Mouse (Mus musculus) left cerebral cortex, postnatal 4 days (tissue): ENCODE measurements around the gene Flnb. TPM values are rescaled to one million over a fixed set of nuclear protein-coding genes. Genes with fewer than 3 reads are reported as not detected.

ENCODE experiments used
- DNase-seq: peaks from one replicate; pipeline ENCODE4 v3.0.0-alpha.2; 2022
- intact Hi-C: fragments of 180-260 bp; cut with DNase I; formaldehyde crosslinking; loops from one replicate; pipeline ENCODE4 v1.15.1; 2025
- total RNA-seq, 2 experiments: library from RNA; stranded (reverse); gene quantifications; 2 replicates each; pipeline ENCODE4 v1.2.3; 2021

The Flnb gene
- total RNA-seq, 2 experiments from 2014 or later = 36.3 to 44.4 TPM

DNA sequence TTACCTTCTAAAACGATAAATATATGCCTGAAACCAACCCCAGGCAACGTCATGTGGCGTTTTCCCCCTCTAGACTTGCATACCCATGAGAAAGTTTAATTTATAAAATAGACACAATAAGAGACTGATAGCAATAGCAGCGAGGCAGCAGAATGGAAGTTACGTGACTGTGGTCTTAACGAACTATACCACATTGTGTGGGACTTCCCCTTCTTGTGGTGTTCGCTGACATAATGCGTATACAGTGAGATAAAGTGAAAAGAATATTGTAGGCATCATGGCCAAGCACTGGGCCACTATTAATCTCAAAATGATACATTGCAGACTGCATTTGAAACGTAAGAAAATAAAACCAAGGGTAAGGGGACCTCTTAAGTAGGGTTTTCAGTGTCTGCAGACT is 72.1 kb downstream of the Flnb start:
- intact Hi-C loops = no loop called here
- no peak for DNase-seq

GRCm38 (mm10) chr14:7891401-7891800 is 73.6 kb downstream of the Flnb start:
- intact Hi-C loops = no loop called here

GRCm38 (mm10) chr14:7896126-7896525 is 78.4 kb downstream of the Flnb start:
- no peak for DNase-seq
- intact Hi-C loops = no loop called here

More at GRCm38 (mm10) chr14:7891401-7891800, 73.6 kb downstream of the Flnb start:
- no peak for DNase-seq

- intact Hi-C loops = no loop called here
- DNase-seq = no peak
Observed at GRCm38 (mm10) chr14:7896699-7897098, 78.9 kb downstream of the Flnb start.

GRCm38 (mm10) chr14:7899986-7900385 is 82.2 kb downstream of the Flnb start:
- intact Hi-C loops = no loop called here
- no peak for DNase-seq

GRCm38 (mm10) chr14:7900481-7901049 is 82.8 kb downstream of the Flnb start:
- intact Hi-C loops = no loop called here
- peak; percentile 12 for DNase-seq

GRCm38 (mm10) chr14:7901484-7902240 is 83.9 kb downstream of the Flnb start:
- intact Hi-C loops = no loop called here
- DNase-seq = no peak

GRCm38 (mm10) chr14:7907058-7907457 is 89.3 kb downstream of the Flnb start:
- DNase-seq = no peak
- intact Hi-C loops = no loop called here

DNA sequence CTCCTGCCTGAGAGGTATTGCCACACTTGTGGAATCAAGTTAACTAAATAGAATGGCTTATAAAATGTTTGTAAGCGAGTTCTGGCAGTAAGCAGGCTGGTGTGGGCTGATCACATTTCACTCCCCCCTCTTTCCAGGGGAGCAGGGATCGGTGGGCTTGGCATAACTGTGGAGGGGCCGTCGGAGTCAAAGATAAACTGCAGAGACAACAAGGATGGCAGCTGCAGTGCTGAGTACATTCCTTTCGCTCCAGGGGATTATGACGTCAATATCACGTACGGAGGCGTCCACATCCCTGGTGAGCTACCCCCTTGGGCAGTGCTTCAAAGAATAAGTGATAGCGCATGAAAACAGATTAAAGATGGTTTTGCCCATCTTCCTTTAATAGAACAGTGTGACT is 91.7 kb downstream of the Flnb start:
- intact Hi-C loops = no loop called here
- DNase-seq = no peak

DNA sequence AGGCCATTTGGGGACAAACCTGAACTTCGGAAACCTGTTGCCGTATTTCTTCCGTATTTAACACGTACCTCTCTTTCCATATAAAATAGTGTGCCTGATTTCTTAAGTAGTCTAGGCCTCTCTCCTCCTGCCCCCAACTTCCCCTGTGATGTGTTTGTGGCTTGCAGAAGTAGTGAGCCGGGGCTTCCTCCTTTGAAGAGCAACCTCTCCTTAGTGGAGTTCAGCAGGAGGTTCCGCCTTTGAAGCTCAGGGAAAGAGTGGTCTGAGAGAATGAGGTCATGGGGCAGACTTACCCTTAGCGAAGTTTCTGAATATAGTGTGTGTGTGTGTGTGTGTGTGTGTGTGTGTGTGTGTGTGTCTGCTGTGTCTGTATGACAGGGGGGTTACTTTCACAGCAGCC is 96.1 kb downstream of the Flnb start:
- no peak for DNase-seq
- intact Hi-C loops = no loop called here

- intact Hi-C loops = no loop called here
- DNase-seq = no peak
Observed at GRCm38 (mm10) chr14:7914461-7914860, 96.7 kb downstream of the Flnb start.

GRCm38 (mm10) chr14:7918150-7918991 is 100.6 kb downstream of the Flnb start:
- intact Hi-C loops = no loop called here

DNA sequence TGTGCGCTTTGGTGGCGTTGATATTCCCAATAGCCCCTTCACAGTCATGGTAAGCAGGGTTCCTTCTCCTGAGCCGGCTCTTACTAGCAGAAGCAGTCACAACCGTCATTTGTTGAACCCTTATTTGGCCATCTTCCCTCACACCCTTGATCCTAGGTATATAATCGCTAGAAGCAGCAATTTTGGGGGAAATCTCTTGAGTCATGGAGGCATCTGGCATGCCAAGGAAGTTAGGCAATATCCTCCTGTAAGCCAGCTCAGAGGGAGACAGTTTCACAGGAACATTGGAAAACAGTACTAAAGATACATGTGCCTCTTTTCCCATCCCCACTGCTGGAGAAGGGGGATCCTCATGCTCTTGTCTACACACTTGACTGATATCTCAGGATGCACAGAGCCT is 101.6 kb downstream of the Flnb start:
- intact Hi-C loops = no loop called here
- DNase-seq = no peak

More at GRCm38 (mm10) chr14:7918150-7918991, 100.6 kb downstream of the Flnb start:
- no peak for DNase-seq

DNA sequence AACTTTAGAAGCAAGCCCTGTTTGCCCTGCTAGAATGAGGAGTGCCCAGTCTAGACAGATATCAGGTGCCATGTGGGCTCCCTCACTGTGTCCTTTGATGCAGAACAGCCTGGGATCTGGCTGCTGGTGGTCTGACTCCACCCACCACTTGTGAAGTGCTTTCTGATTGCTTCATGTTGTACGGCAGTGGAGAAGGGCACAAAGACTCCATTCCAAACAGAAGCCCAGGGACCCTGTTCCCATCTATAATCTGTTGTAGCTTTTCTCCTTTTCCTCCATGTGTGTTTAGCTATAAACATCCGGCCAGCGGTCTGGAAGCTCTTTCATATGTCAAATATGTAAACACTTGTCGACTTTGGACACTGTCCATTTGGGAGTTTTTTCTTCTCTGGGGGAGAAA is 102.2 kb downstream of the Flnb start:
- intact Hi-C loops = no loop called here
- DNase-seq = no peak

GRCm38 (mm10) chr14:7921459-7921858 is 103.7 kb downstream of the Flnb start:
- DNase-seq = no peak
- intact Hi-C loops = no loop called here

- intact Hi-C loops = no loop called here
- DNase-seq = no peak
Observed at GRCm38 (mm10) chr14:7923635-7924034, 105.9 kb downstream of the Flnb start.

GRCm38 (mm10) chr14:7928362-7928761 is 110.6 kb downstream of the Flnb start:
- DNase-seq = no peak
- intact Hi-C loops = loop anchor here (5.0 kb wide), 1 partner anchor 56 kb away; no protein-coding TSS in a partner anchor

DNA sequence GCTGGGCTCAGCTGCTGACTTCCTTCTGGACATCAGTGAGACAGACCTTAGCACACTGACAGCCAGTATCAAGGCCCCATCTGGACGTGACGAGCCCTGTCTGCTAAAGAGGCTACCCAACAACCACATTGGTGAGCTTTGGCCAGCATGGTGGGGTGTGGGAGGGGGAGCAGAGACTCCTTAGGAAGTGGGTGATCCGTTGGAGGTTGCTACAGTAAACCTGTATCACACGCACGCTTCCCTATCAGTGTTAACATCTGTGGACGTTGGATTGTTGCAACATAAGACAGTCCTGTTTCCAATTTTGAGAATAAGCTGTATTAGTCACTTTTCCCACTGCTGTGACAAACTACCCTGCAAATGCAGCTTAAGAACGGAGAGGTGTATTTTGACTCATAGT is 111.3 kb downstream of the Flnb start:
- DNase-seq = no peak
- intact Hi-C loops = loop anchor here (5.0 kb wide), 1 partner anchor 57 kb away; no protein-coding TSS in a partner anchor

GRCm38 (mm10) chr14:7932151-7932550 is 114.4 kb downstream of the Flnb start:
- intact Hi-C loops = no loop called here
- no peak for DNase-seq

DNA sequence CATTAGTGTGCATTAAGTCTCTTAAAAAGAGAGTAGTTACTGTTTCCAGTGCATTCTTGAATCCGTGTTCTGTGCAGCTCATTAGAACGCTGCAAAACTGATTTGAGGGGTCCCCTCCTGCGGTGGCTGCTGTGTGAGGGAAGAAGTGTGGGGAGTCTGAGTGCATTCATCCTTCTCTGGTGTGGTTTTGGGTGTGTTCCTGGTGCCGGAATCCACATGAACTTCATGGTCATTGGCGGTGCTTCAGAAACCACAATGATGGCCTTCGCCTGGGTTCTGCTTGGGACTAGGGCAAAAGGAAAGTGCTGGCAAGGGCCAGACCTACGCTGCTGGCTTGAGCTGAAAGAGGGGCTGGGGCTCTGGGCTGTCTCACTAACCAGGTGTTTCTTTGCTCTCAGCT is 116.4 kb downstream of the Flnb start:
- DNase-seq = no peak
- intact Hi-C loops = no loop called here

DNA sequence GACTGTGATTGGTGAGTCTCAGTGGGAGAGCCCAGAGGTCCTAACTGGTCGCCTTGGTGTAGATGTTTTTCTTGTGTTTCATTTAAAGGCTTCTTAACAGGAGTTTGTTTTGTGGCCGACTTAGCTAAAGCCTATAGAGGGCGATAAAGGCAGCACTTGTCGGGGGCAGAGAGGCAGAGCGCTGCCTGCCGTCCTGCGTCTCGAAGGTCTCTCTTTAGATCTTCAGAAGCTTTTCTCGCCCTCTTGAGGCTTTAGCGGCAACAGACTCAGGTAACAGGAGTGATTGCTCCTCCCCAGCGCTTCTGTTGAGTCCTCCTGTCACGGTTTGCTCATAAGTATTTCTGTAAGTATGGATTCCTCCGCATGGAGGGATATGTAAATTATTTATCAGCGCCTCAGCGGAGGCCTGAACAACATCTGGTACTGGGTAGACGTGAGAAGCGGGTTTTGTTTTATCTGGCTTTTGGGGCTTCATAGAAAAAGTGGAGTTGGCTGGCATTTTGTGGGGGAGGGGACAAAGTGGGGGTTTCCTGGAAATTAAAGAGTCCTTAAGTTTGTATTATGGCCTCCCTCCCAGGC is 119.4 kb downstream of the Flnb start:
- peak; percentile 45 for DNase-seq
- intact Hi-C loops = loop anchor here (5.0 kb wide), 1 partner anchor 120 kb away; the partner anchor contains the start of gene Flnb
